Mouse (Mus musculus) lung, postnatal 0 days (tissue): Measurements from ENCODE around the gene Traf3ip1. TPM values are rescaled to one million over a fixed set of nuclear protein-coding genes. Genes with fewer than 3 reads are reported as not detected.

ENCODE experiments used
- ATAC-seq: fragments of 200-750 bp; cut with Nextera tagmentation; 2 replicates; pipeline ENCODE4 v1.8.0; 2017; ENCODE audit warnings: moderate library complexity
- DNase-seq: peaks from one replicate; pipeline ENCODE4 v3.0.0-alpha.2; 2016; ENCODE audit warnings: low spot score
- H3K27ac ChIP-seq: fragments of 300-500 bp; sonication (generic); 2 replicates; pipeline ENCODE4 v1.5.1; 2014; ENCODE audit warnings: antibody characterized with exemption, mild to moderate bottlenecking, low read length, mixed read lengths
- H3K27me3 ChIP-seq: fragments of 300-500 bp; sonication (generic); replicated peaks from 2 replicates; pipeline ENCODE4 v1.6.1; 2014; ENCODE audit warnings: low read length, mixed read lengths; ENCODE audit not compliant: insufficient read depth
- H3K36me3 ChIP-seq: fragments of 300-500 bp; sonication (generic); 2 replicates; pipeline ENCODE4 v1.6.1; 2014; ENCODE audit warnings: low read length, mixed read lengths; ENCODE audit not compliant: insufficient read depth
- H3K4me1 ChIP-seq: fragments of 300-500 bp; sonication (generic); 2 replicates; pipeline ENCODE4 v1.6.1; 2014; ENCODE audit warnings: antibody characterized with exemption, low read depth, low read length, mixed read lengths; ENCODE audit not compliant: insufficient read depth
- H3K4me2 ChIP-seq: fragments of 300-500 bp; sonication (generic); replicated peaks from 2 replicates; pipeline ENCODE4 v1.6.1; 2014; ENCODE audit warnings: low read depth, mild to moderate bottlenecking, low read length, moderate library complexity, mixed read lengths
- H3K4me3 ChIP-seq: fragments of 300-500 bp; sonication (generic); 2 replicates; pipeline ENCODE4 v1.5.1; 2014; ENCODE audit warnings: low read depth, low read length
- H3K9ac ChIP-seq: fragments of 300-500 bp; sonication (generic); replicated peaks from 2 replicates; pipeline ENCODE4 v1.6.1; 2014; ENCODE audit warnings: low read depth, mild to moderate bottlenecking
- H3K9me3 ChIP-seq: fragments of 300-500 bp; sonication (generic); 2 replicates; pipeline ENCODE4 v1.6.1; 2016; ENCODE audit warnings: low read length, mixed read lengths
- CTCF ChIP-seq: IDR thresholded peaks from 2 replicates; pipeline ENCODE4 v1.5.1; 2016; ENCODE audit warnings: antibody characterized with exemption, mild to moderate bottlenecking
- EP300 ChIP-seq: IDR thresholded peaks from 2 replicates; pipeline ENCODE4 v1.6.1; 2016; ENCODE audit warnings: antibody characterized with exemption, mild to moderate bottlenecking, control low read depth
- WGBS: fragments of 180-500 bp; shearing (Covaris S2); extraction: QIAGEN DNeasy Blood & Tissue Kit; methylation state at CpG from one replicate; pipeline ENCODE4 v1.1.7; 2014; 5-methylcytosine and 5-hydroxymethylcytosine counted together
- polyA plus RNA-seq: library from polyadenylated mRNA; unstranded; fragments of >200 nt; fragmentation: Nextera tagmentation; extraction: Ambion mirVana; gene quantifications from 2 replicates; pipeline ENCODE4 v1.2.1, GENCODE M21; 2015

Gene Traf3ip1
- polyA plus RNA-seq, 1 experiment from 2014 or later, result 11.0 TPM

GRCm38 (mm10) chr1:91514916-91515315 lies 20.5 kb downstream of the Traf3ip1 start:
- DNase-seq (no peak), ATAC-seq (no peak)
- Histone ChIP-seq H3K27me3 (no peaks in the 10 kb centered on the region), H3K9me3 (no peaks in the 10 kb centered on the region), H3K4me2 (no peak overlapping the region), H3K27ac (no peak overlapping the region), H3K4me1 (no peaks in the 10 kb centered on the region), H3K9ac (no peak overlapping the region), H3K4me3 (no peak overlapping the region), H3K36me3 (no peaks in the 10 kb centered on the region)
- TF ChIP-seq CTCF (peak; percentile 36; the same call in 1 of the 2 replicates), EP300 (no peak)
- WGBS, result 79% methylated on average over 11 of the region's 11 CpGs

DNA sequence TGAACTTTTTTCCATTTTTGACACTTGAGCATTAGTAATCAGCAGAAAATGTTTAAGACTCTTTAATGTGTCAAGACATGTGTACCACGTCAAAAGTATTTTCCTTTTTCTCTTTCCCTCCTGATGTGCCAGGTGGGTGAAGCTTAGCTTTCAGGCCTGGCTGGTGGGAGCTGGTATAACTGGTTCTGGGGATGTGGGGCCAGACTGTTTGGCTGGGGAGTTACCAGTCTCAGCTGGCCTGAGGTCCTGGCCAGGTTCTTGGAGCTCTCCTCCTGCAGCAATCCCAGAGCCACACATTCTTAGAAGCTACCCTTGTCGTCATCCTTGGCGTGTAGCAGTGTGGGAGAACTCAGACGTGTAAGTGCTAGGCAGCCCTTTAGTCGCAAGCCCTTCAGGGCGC lies 21.2 kb downstream of the Traf3ip1 start:
- no peaks in the 10 kb centered on the region for H3K27me3 ChIP-seq
- no peaks in the 10 kb centered on the region for H3K36me3 ChIP-seq
- no peak overlapping the region for H3K9ac ChIP-seq
- no peak overlapping the region for H3K4me2 ChIP-seq
- H3K4me3 ChIP-seq, result no peak overlapping the region
- WGBS, result 86% methylated on average over 6 of the region's 6 CpGs
- no peak for ATAC-seq
- DNase-seq, result no peak
- H3K4me1 ChIP-seq, result no peaks in the 10 kb centered on the region
- H3K27ac ChIP-seq, result no peak overlapping the region
- no peaks in the 10 kb centered on the region for H3K9me3 ChIP-seq
- TF ChIP-seq EP300, result no peak
- no peak for TF ChIP-seq CTCF

GRCm38 (mm10) chr1:91523759-91524158 lies 29.3 kb downstream of the Traf3ip1 start:
- H3K4me3 ChIP-seq, result no peak overlapping the region
- H3K27me3 ChIP-seq, result no peaks in the 10 kb centered on the region
- peak; percentile 71 for DNase-seq
- H3K36me3 ChIP-seq, result peaks cover 8% of the 10 kb centered on the region; the same call in 1 of the 2 replicates
- H3K9ac ChIP-seq, result no peak overlapping the region
- H3K4me2 ChIP-seq, result no peak overlapping the region
- no peaks in the 10 kb centered on the region for H3K9me3 ChIP-seq
- WGBS, result 13% methylated on average over 10 of the region's 10 CpGs
- H3K27ac ChIP-seq, result no peak overlapping the region
- TF ChIP-seq EP300 (no peak), CTCF (peak; percentile 98)
- H3K4me1 ChIP-seq, result no peaks in the 10 kb centered on the region
- ATAC-seq, result peak; percentile 69

DNA sequence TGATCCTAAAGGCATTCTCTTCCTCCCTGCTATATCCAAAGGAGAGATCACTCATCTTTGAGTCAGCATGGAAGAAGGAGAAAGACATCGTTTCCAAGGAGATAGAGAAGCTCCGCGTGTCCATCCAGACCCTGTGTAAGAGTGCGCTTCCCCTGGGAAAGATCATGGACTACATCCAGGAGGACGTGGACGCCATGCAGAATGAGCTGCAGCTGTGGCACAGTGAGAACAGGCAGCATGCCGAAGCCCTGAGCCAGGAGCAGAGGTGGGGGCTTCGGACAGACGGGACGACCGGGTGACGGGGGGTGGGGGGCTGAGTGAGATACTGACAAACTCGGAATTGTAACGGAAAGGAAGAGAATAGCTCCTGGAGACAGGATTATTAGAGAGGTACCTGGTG lies 31.4 kb downstream of the Traf3ip1 start:
- Histone ChIP-seq H3K9me3 (no peaks in the 10 kb centered on the region), H3K36me3 (peaks cover 7% of the 10 kb centered on the region; the same call in 1 of the 2 replicates), H3K4me3 (no peak overlapping the region), H3K9ac (no peak overlapping the region), H3K4me2 (no peak overlapping the region), H3K27ac (no peak overlapping the region), H3K27me3 (no peaks in the 10 kb centered on the region), H3K4me1 (no peaks in the 10 kb centered on the region)
- 91% methylated on average over 14 of the region's 14 CpGs for WGBS
- DNase-seq (no peak), ATAC-seq (no peak)
- no peak for TF ChIP-seq EP300
- TF ChIP-seq CTCF, result no peak

- Histone ChIP-seq H3K36me3 (no peaks in the 10 kb centered on the region), H3K4me3 (no peak overlapping the region), H3K4me2 (no peak overlapping the region), H3K9ac (no peak overlapping the region), H3K27ac (no peak overlapping the region), H3K27me3 (no peaks in the 10 kb centered on the region), H3K9me3 (no peaks in the 10 kb centered on the region), H3K4me1 (no peaks in the 10 kb centered on the region)
- no peak for ATAC-seq
- TF ChIP-seq CTCF, result no peak
- no peak for TF ChIP-seq EP300
- 83% methylated on average over 9 of the region's 9 CpGs for WGBS
- no peak for DNase-seq
Measured at GRCm38 (mm10) chr1:91530166-91530565, 35.7 kb downstream of the Traf3ip1 start.

GRCm38 (mm10) chr1:91532243-91532642 lies 37.8 kb downstream of the Traf3ip1 start:
- ATAC-seq (no peak), DNase-seq (no peak)
- no peak for TF ChIP-seq CTCF
- no peak for TF ChIP-seq EP300
- 82% methylated on average over 4 of the region's 4 CpGs for WGBS
- no peaks in the 10 kb centered on the region for H3K4me1 ChIP-seq
- no peaks in the 10 kb centered on the region for H3K36me3 ChIP-seq
- no peaks in the 10 kb centered on the region for H3K27me3 ChIP-seq
- H3K4me2 ChIP-seq, result no peak overlapping the region
- no peak overlapping the region for H3K9ac ChIP-seq
- no peak overlapping the region for H3K4me3 ChIP-seq
- H3K27ac ChIP-seq, result no peak overlapping the region
- no peaks in the 10 kb centered on the region for H3K9me3 ChIP-seq

DNA sequence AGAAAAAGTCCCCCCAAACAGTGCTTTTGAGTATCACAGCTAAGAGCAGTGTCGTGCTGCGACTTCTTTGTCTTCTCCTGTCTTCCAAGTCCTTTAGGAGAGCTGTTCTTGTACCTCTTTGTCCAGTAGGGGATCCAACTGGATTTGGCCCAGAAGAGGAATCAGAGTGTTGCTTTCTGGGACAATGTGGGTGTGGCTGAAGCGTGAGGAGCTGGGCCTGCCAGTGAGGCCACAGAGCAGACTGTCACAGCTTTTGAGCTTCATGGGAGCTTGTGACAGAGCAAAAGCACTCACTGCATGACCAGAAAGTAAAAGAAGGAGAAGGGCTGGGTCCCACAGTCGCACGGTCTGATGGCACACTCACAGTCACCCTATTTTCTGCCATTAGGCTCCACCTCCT lies 38.4 kb downstream of the Traf3ip1 start:
- H3K9me3 ChIP-seq, result no peaks in the 10 kb centered on the region
- whole genome bisulfite sequencing, result 80% methylated on average over 5 of the region's 5 CpGs
- H3K36me3 ChIP-seq, result no peaks in the 10 kb centered on the region
- H3K4me2 ChIP-seq, result no peak overlapping the region
- TF ChIP-seq CTCF (peak; percentile 15; the same call in 1 of the 2 replicates), EP300 (no peak)
- DNase-seq, result peak; percentile 31
- peak; percentile 39 for ATAC-seq
- H3K27ac ChIP-seq, result no peak overlapping the region
- no peaks in the 10 kb centered on the region for H3K4me1 ChIP-seq
- no peak overlapping the region for H3K4me3 ChIP-seq
- H3K27me3 ChIP-seq, result no peaks in the 10 kb centered on the region
- no peak overlapping the region for H3K9ac ChIP-seq
